9 mouse cellular contexts compared by ENCODE assay signal in genomic region chr2:173274428-173275342, GRCm38 (mm10). TPM values are rescaled to one million over a fixed set of nuclear protein-coding genes. Genes with fewer than 3 reads are reported as not detected.
A peak's percentile ranks its signal among the peaks of the same experiment; 100 is the strongest.
DNase-seq lines count a peak whose midpoint lies in the region; ATAC-seq and TF ChIP-seq lines count a peak whose summit lies in the region.
"Had no signal": no experiment of that assay in that cellular context is flagged by ENCODE, and none has a peak within 500 bp of the region (broad histone marks: within the 10 kb centered on the region; RNA-seq: fewer than 3 reads in every experiment).

No protein-coding gene starts in this region.

- peak; percentile 9; the same call in 1 of the 2 replicates for ATAC-seq in forebrain, embryonic 13.5 days
- ATAC-seq in limb, embryonic 12.5 days (ENCODE audit: insufficient number of reproducible peaks, insufficient read depth, low FRiP score, low TSS enrichment, low read depth) = no peak
- ATAC-seq in neural tube, embryonic 15.5 days (ENCODE audit: low FRiP score) = no peak

- no peaks in the 10 kb centered on the region for H3K27me3 ChIP-seq in C2C12 (ENCODE audit: control insufficient read depth, insufficient read depth, insufficient read length)
- no peaks in the 10 kb centered on the region for H3K27me3 ChIP-seq in forebrain, embryonic 13.5 days
- peaks cover 3% of the 10 kb centered on the region; the same call in 1 of the 2 replicates for H3K27me3 ChIP-seq in limb, embryonic 12.5 days
- H3K27me3 ChIP-seq in neural tube, embryonic 15.5 days (replicated peaks) = no peaks in the 10 kb centered on the region

- H3K9ac ChIP-seq in forebrain, embryonic 13.5 days = peak overlapping the region; percentile 100
- H3K9ac ChIP-seq in limb, embryonic 12.5 days (replicated peaks) = peak overlapping the region; percentile 97
- H3K9ac ChIP-seq in neural tube, embryonic 15.5 days (replicated peaks) = peak overlapping the region; percentile 98

- H3K4me3 ChIP-seq in C2C12 (ENCODE audit: insufficient read depth, poor library complexity, severe bottlenecking) = peak overlapping the region; percentile 96
- peak overlapping the region; percentile 98 for H3K4me3 ChIP-seq in forebrain, embryonic 13.5 days
- peak overlapping the region; percentile 94 for H3K4me3 ChIP-seq in limb, embryonic 12.5 days (replicated peaks)
- H3K4me3 ChIP-seq in neural tube, embryonic 15.5 days (replicated peaks) = peak overlapping the region; percentile 95

- peak overlapping the region; percentile 81 for H3ac ChIP-seq in C2C12 (ENCODE audit: control insufficient read depth, insufficient read length, low read depth)

- H3K79me2 ChIP-seq in C2C12 (ENCODE audit: control insufficient read depth, insufficient read depth) = peaks cover 92% of the 10 kb centered on the region

- peak; percentile 48 to 54 for DNase-seq in cerebellum, postnatal 10 days
- DNase-seq in cerebellum, adult 9-10 months = no peak
- no peak for DNase-seq in adrenal gland, postnatal 10 days
- DNase-seq in layer of hippocampus, postnatal 25 days (ENCODE audit: extremely low spot score in 1 of 2, low spot score in 1 of 2) = no peak

- no peaks in the 10 kb centered on the region for H3K9me3 ChIP-seq in forebrain, embryonic 13.5 days (replicated peaks)
- no peaks in the 10 kb centered on the region for H3K9me3 ChIP-seq in limb, embryonic 12.5 days
- no peaks in the 10 kb centered on the region for H3K9me3 ChIP-seq in neural tube, embryonic 15.5 days (replicated peaks)

- H3K4me1 ChIP-seq in forebrain, embryonic 13.5 days = peaks cover 67% of the 10 kb centered on the region
- H3K4me1 ChIP-seq in limb, embryonic 12.5 days (replicated peaks) = peaks cover 61% of the 10 kb centered on the region
- peaks cover 62% of the 10 kb centered on the region for H3K4me1 ChIP-seq in neural tube, embryonic 15.5 days

- no peak for TF ChIP-seq CTCF in C2C12 (IDR thresholded peaks at IDR 0.05; ENCODE audit: control insufficient read depth, insufficient read depth, insufficient read length)

- peak overlapping the region; percentile 84 for H3K4me2 ChIP-seq in forebrain, embryonic 13.5 days
- H3K4me2 ChIP-seq in limb, embryonic 12.5 days = peak overlapping the region; percentile 74
- peak overlapping the region; percentile 77 for H3K4me2 ChIP-seq in neural tube, embryonic 15.5 days

- WGBS in forebrain, embryonic 13.5 days = 18% methylated on average over 15 of the region's 15 CpGs
- 10% methylated on average over 15 of the region's 15 CpGs for WGBS in limb, embryonic 12.5 days
- WGBS in neural tube, embryonic 15.5 days = 6% methylated on average over 15 of the region's 15 CpGs

- peak overlapping the region; percentile 80; the same call in 1 of the 2 replicates for H3K27ac ChIP-seq in forebrain, embryonic 13.5 days
- H3K27ac ChIP-seq in limb, embryonic 12.5 days = peak overlapping the region; percentile 74; the same call in 1 of the 2 replicates
- no peak overlapping the region for H3K27ac ChIP-seq in neural tube, embryonic 15.5 days (replicated peaks)
- H3K27ac ChIP-seq: macrophage had no signal

- peaks cover 26% of the 10 kb centered on the region for H3K36me3 ChIP-seq in C2C12 (ENCODE audit: control insufficient read depth, insufficient read depth)
- H3K36me3 ChIP-seq in forebrain, embryonic 13.5 days (ENCODE audit: poor library complexity, severe bottlenecking) = no peaks in the 10 kb centered on the region
- no peaks in the 10 kb centered on the region for H3K36me3 ChIP-seq in limb, embryonic 12.5 days
- no peaks in the 10 kb centered on the region for H3K36me3 ChIP-seq in neural tube, embryonic 15.5 days

- peaks cover 69% of the 10 kb centered on the region for H3K79me3 ChIP-seq in C2C12 (ENCODE audit: low read depth)

TF ChIP-seq in C2C12, 6 proteins besides CTCF, POLR2A, EP300 and RAD21:
- no peak for TF ChIP-seq MYOD1 (IDR thresholded peaks at IDR 0.05; ENCODE audit: control insufficient read depth, insufficient read length, low read depth)
- TF ChIP-seq FOSL1 (IDR thresholded peaks at IDR 0.05; ENCODE audit: insufficient read depth, low read length, poor library complexity, severe bottlenecking) = no peak
- TF ChIP-seq USF1 (IDR thresholded peaks at IDR 0.05; ENCODE audit: low read depth) = no peak
- TF ChIP-seq MYOG (IDR thresholded peaks at IDR 0.05; ENCODE audit: control insufficient read depth, extremely low read depth, insufficient read length) = no peak
- TF ChIP-seq CEBPB (IDR thresholded peaks at IDR 0.05; ENCODE audit: low read depth) = no peak
- no peak for TF ChIP-seq MAX (IDR thresholded peaks at IDR 0.05)

RNA-seq across cellular contexts. Expression of gene Pmepa1, which starts 1.6 kb away (rescaled TPM):
- 180 TPM for polyA plus RNA-seq in C2C12 (2012; fragmentation: generic; extraction: Trizol)
- polyA plus RNA-seq in forebrain, embryonic 13.5 days (2015; fragmentation: Nextera tagmentation; extraction: Ambion mirVana) = 4.6 and 5.3 TPM in 2 replicates
- 3.3 and 4.0 TPM in 2 replicates for polyA plus RNA-seq in limb, embryonic 12.5 days (2016; fragmentation: Nextera tagmentation; extraction: Ambion mirVana)
- polyA plus RNA-seq in neural tube, embryonic 15.5 days (2015; fragmentation: Nextera tagmentation; extraction: Ambion mirVana) = 4.5 and 4.6 TPM in 2 replicates
- 100 to 1,000 TPM in 1 of 2 experiments, 10 to 100 TPM in 1; 83.1 to 111 TPM for total RNA-seq in adrenal gland, postnatal 10 days (2021)
- total RNA-seq in layer of hippocampus, postnatal 25 days (2021) = 10 to 100 TPM; 26.2 TPM

RNA-seq across cellular contexts. Expression of gene Zbp1, which starts 56.0 kb away (rescaled TPM):
- 0.08 TPM for polyA plus RNA-seq in C2C12 (2012; fragmentation: generic; extraction: Trizol)
- polyA plus RNA-seq in forebrain, embryonic 13.5 days (2015; fragmentation: Nextera tagmentation; extraction: Ambion mirVana) = not detected in 2 replicates
- not detected in 2 replicates for polyA plus RNA-seq in limb, embryonic 12.5 days (2016; fragmentation: Nextera tagmentation; extraction: Ambion mirVana)
- polyA plus RNA-seq in neural tube, embryonic 15.5 days (2015; fragmentation: Nextera tagmentation; extraction: Ambion mirVana) = 0.08 and 3.6 TPM in 2 replicates
- 1 to 10 TPM in 1 of 2 experiments, under 1 TPM in 1; 0.90 to 2.3 TPM for total RNA-seq in adrenal gland, postnatal 10 days (2021)
- total RNA-seq in layer of hippocampus, postnatal 25 days (2021) = not detected

Comparison
In these comparisons a context has a peak if more than half of its experiments do, and no peak if none do; other contexts are left out.
1. DNase-seq: peak in cerebellum, postnatal 10 days (2 of 2); none in cerebellum, adult 9-10 months (single experiment), adrenal gland, postnatal 10 days (single experiment) and layer of hippocampus, postnatal 25 days (0 of 2).
2. RNA of gene Pmepa1, which starts 1.6 kb away (polyA plus RNA-seq): 180 TPM in C2C12 (single experiment); 4.6 to 5.3 TPM in forebrain, embryonic 13.5 days, 4.5 to 4.6 TPM in neural tube, embryonic 15.5 days and 3.3 to 4.0 TPM in limb, embryonic 12.5 days; every median in the first group is over 10 times any median in the second.
3. Peak in every context shown above with its lines, with median percentiles within 50 percentile points of each other: H3K4me3 ChIP-seq, H3K4me2 ChIP-seq and H3K9ac ChIP-seq.